In genomic region chr17:27018555-27019196, GRCm38 (mm10) we compare ENCODE assay signal across 8 mouse cellular contexts. TPM values are rescaled to one million over a fixed set of nuclear protein-coding genes. Genes with fewer than 3 reads are reported as not detected.
DNase-seq lines count a peak whose midpoint lies in the region; ATAC-seq lines count a peak whose summit lies in the region.

No protein-coding gene starts in this region.

- H3K4me1 ChIP-seq in midbrain, embryonic 14.5 days (ENCODE audit: control insufficient read depth, insufficient read depth, low read length) = peaks cover 11% of the 10 kb centered on the region

- 0 out of 2 replicates have a peak overlapping the region, but pooled peaks have one; percentile 20 for H3K27ac ChIP-seq in midbrain, embryonic 14.5 days (replicated peaks; ENCODE audit: low read depth, low read length)

- no peak for ATAC-seq in cerebellum, adult (ENCODE audit: insufficient number of reproducible peaks, low FRiP score, low TSS enrichment)
- ATAC-seq in midbrain, embryonic 14.5 days (ENCODE audit: low FRiP score, low TSS enrichment) = no peak

- H3K4me2 ChIP-seq in midbrain, embryonic 14.5 days (ENCODE audit: low read length) = peak overlapping the region; percentile 74

- H3K36me3 ChIP-seq in midbrain, embryonic 14.5 days (ENCODE audit: control insufficient read depth, insufficient read depth, low read length) = peaks cover 34% of the 10 kb centered on the region

- 35% methylated on average over 12 of the region's 12 CpGs for WGBS in midbrain, embryonic 14.5 days

- H3K27me3 ChIP-seq in midbrain, embryonic 14.5 days (ENCODE audit: control insufficient read depth, insufficient read depth, low read length) = no peaks in the 10 kb centered on the region

- no peaks in the 10 kb centered on the region for H3K9me3 ChIP-seq in midbrain, embryonic 14.5 days (ENCODE audit: control insufficient read depth, low read length)

- peak overlapping the region; percentile 54; the same call in 1 of the 2 replicates for H3K9ac ChIP-seq in midbrain, embryonic 14.5 days (replicated peaks; ENCODE audit: low read length)

- H3K4me3 ChIP-seq in midbrain, embryonic 14.5 days (replicated peaks; ENCODE audit: low read depth, low read length) = peak overlapping the region; percentile 41

- peak; percentile 37 to 39 for DNase-seq in cerebellum, postnatal 10 days
- DNase-seq in right cerebral cortex, adult 2 months (ENCODE audit: low spot score in 2 of 2) = peak; percentile 55 to 63
- DNase-seq in right cerebral cortex, adult 18-20 months = no peak
- DNase-seq in kidney, postnatal 10 days = peak; percentile 25
- peak; percentile 15 for DNase-seq in midbrain, embryonic 14.5 days
- DNase-seq in ovary, adult 18-20 months (ENCODE audit: low spot score) = no peak
- DNase-seq in natural killer cell, adult 2 months (ENCODE audit: low spot score in 2 of 2) = no peak

RNA-seq across cellular contexts. Expression of gene Bak1, which starts 10.1 kb away (rescaled TPM):
- polyA plus RNA-seq in midbrain, embryonic 14.5 days (2014; fragmentation: Nextera tagmentation; extraction: Ambion mirVana) = 5.5 and 5.8 TPM in 2 replicates

RNA-seq across cellular contexts. Expression of gene Itpr3, which starts 38.4 kb away (rescaled TPM):
- 0.51 and 0.82 TPM in 2 replicates for polyA plus RNA-seq in midbrain, embryonic 14.5 days (2014; fragmentation: Nextera tagmentation; extraction: Ambion mirVana)

RNA-seq across cellular contexts. Expression of gene Zbtb9, which starts 45.7 kb away (rescaled TPM):
- 8.7 and 11.3 TPM in 2 replicates for polyA plus RNA-seq in midbrain, embryonic 14.5 days (2014; fragmentation: Nextera tagmentation; extraction: Ambion mirVana)

Comparison
In these comparisons a context has a peak if more than half of its experiments do, and no peak if none do; other contexts are left out.
1. DNase-seq: peak in cerebellum, postnatal 10 days (2 of 2), right cerebral cortex, adult 2 months (2 of 2), kidney, postnatal 10 days (single experiment) and midbrain, embryonic 14.5 days (single experiment); none in right cerebral cortex, adult 18-20 months (single experiment), ovary, adult 18-20 months (single experiment) and natural killer cell, adult 2 months (0 of 2).